Comparison of ENCODE assay signal across 26 mouse cellular contexts in the genomic region with DNA sequence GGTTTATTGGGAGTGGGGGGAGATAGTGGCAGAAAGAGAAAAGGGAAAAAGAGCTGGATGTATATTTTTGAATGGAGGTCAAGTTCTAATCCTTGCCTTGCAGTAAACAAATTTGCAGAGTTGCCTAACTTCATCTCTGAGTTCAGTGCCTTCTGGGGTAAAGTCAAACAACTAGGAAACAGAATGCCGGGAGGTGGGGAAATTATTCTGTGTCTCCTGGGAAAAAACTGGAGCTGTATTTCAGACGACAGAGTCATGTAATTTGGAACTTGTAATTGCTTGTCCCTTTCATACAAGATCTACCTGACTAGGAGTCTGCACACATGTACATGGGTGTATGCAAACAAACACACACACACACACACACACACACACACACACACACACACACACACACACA.
DNase-seq lines count a peak whose midpoint lies in the region; ATAC-seq and TF ChIP-seq lines count a peak whose summit lies in the region.
"Had no signal": no experiment of that assay in that cellular context is flagged by ENCODE, and none has a peak within 500 bp of the region (broad histone marks: within the 10 kb centered on the region; RNA-seq: fewer than 3 reads in every experiment).

No protein-coding gene starts in this region.

- H3K4me3 ChIP-seq in heart, embryonic 12.5 days: no peak overlapping the region
- H3K4me3 ChIP-seq in kidney, adult 2 months (ENCODE audit: insufficient read depth, low read depth, low read length): no peak overlapping the region
- H3K4me3 ChIP-seq in kidney, embryonic 16.5 days (ENCODE audit: low read length): no peak overlapping the region
- H3K4me3 ChIP-seq in lung, embryonic 15.5 days: no peak overlapping the region
- H3K4me3 ChIP-seq in lung, adult 2 months (replicated peaks; ENCODE audit: extremely low read depth, low read depth, low read length): no peak overlapping the region
- H3K4me3 ChIP-seq: embryonic facial prominence, embryonic 13.5 days; forebrain, embryonic 10.5 days; forebrain, embryonic 15.5 days; hindbrain, embryonic 13.5 days; kidney, embryonic 15.5 days; stomach, embryonic 15.5 days had no signal

- peak; percentile 21 for DNase-seq in adrenal gland, postnatal 14 days
- DNase-seq in adrenal gland, postnatal 10 days: no peak
- no peak for DNase-seq in heart, postnatal 4 days
- peak; percentile 13 for DNase-seq in kidney, adult 2 months
- DNase-seq in lung, adult 2 months: no peak
- DNase-seq: cerebellum, adult 11 months; cerebellum, adult 9-10 months; cerebellum, postnatal 36 days; layer of hippocampus, postnatal 36 days; lung, postnatal 36 days; right cerebral cortex, postnatal 25 days had no signal

- no peak for TF ChIP-seq CTCF in kidney, adult 2 months (conservative IDR thresholded peaks at IDR 0.05; ENCODE audit: insufficient read depth, insufficient read length, low read depth, low read length)
- TF ChIP-seq CTCF in lung, adult 2 months (IDR thresholded peaks at IDR 0.05; ENCODE audit: insufficient read depth, low read length): no peak

- H3K4me1 ChIP-seq in heart, embryonic 12.5 days (replicated peaks): peaks cover 19% of the 10 kb centered on the region
- peaks cover 12% of the 10 kb centered on the region; the same call in 1 of the 2 replicates for H3K4me1 ChIP-seq in kidney, adult 2 months (ENCODE audit: control insufficient read depth, insufficient read depth, low read length)
- H3K4me1 ChIP-seq in kidney, embryonic 16.5 days (ENCODE audit: insufficient read depth, low read length): peaks cover 8% of the 10 kb centered on the region; the same call in 1 of the 2 replicates
- peaks cover 22% of the 10 kb centered on the region for H3K4me1 ChIP-seq in lung, embryonic 15.5 days
- H3K4me1 ChIP-seq in lung, adult 2 months (ENCODE audit: control insufficient read depth, insufficient read depth, low read length): no peaks in the 10 kb centered on the region
- H3K4me1 ChIP-seq: forebrain, embryonic 15.5 days; stomach, embryonic 15.5 days had no signal

- H3K9ac ChIP-seq in heart, embryonic 12.5 days: no peak overlapping the region
- H3K9ac ChIP-seq in kidney, embryonic 16.5 days (replicated peaks; ENCODE audit: low read length): no peak overlapping the region
- H3K9ac ChIP-seq in lung, embryonic 15.5 days: no peak overlapping the region
- H3K9ac ChIP-seq: embryonic facial prominence, embryonic 13.5 days; forebrain, embryonic 15.5 days; hindbrain, embryonic 13.5 days; kidney, embryonic 15.5 days; liver, embryonic 14.5 days; stomach, embryonic 15.5 days had no signal

- 63% methylated on average over 2 of the region's 2 CpGs for WGBS in heart, embryonic 12.5 days
- 38% methylated on average over 2 of the region's 2 CpGs for whole genome bisulfite sequencing in kidney, adult 2 months
- WGBS in kidney, embryonic 16.5 days: 33% methylated on average over 2 of the region's 2 CpGs
- WGBS in lung, embryonic 15.5 days: 49% methylated on average over 2 of the region's 2 CpGs
- WGBS in lung, adult 2 months: 40% methylated on average over 2 of the region's 2 CpGs

- no peak for ATAC-seq in heart, embryonic 12.5 days (ENCODE audit: insufficient number of reproducible peaks, low FRiP score)
- no peak for ATAC-seq in kidney, embryonic 16.5 days (ENCODE audit: low FRiP score, low TSS enrichment)
- ATAC-seq in lung, embryonic 15.5 days (ENCODE audit: borderline replicate concordance, extremely low read depth, low FRiP score, low TSS enrichment): no peak
- ATAC-seq: activated CD4-positive, CD25-positive, alpha-beta regulatory T cell, adult 4 months; intestine, embryonic 16.5 days; midbrain, embryonic 16.5 days had no signal

- H3K36me3 ChIP-seq in heart, embryonic 12.5 days: no peaks in the 10 kb centered on the region
- H3K36me3 ChIP-seq in kidney, adult 2 months (ENCODE audit: control insufficient read depth, insufficient read depth, low read length): no peaks in the 10 kb centered on the region
- H3K36me3 ChIP-seq in kidney, embryonic 16.5 days (ENCODE audit: insufficient read depth, low read length): no peaks in the 10 kb centered on the region
- no peaks in the 10 kb centered on the region for H3K36me3 ChIP-seq in lung, embryonic 15.5 days
- H3K36me3 ChIP-seq: embryonic facial prominence, embryonic 13.5 days; forebrain, embryonic 10.5 days; forebrain, embryonic 15.5 days; hindbrain, embryonic 13.5 days; kidney, embryonic 15.5 days; stomach, embryonic 15.5 days had no signal

- no peak overlapping the region for H3K4me2 ChIP-seq in heart, embryonic 12.5 days
- no peak overlapping the region for H3K4me2 ChIP-seq in kidney, embryonic 16.5 days (replicated peaks; ENCODE audit: low read depth, low read length)
- H3K4me2 ChIP-seq in lung, embryonic 15.5 days: no peak overlapping the region
- H3K4me2 ChIP-seq: embryonic facial prominence, embryonic 13.5 days; forebrain, embryonic 15.5 days; hindbrain, embryonic 13.5 days; kidney, embryonic 15.5 days; midbrain, embryonic 11.5 days; stomach, embryonic 15.5 days had no signal

- no peaks in the 10 kb centered on the region for H3K9me3 ChIP-seq in heart, embryonic 12.5 days (replicated peaks)
- no peaks in the 10 kb centered on the region; the same call in 1 of the 2 replicates for H3K9me3 ChIP-seq in kidney, embryonic 16.5 days (ENCODE audit: low read length)
- H3K9me3 ChIP-seq in lung, embryonic 15.5 days: no peaks in the 10 kb centered on the region
- H3K9me3 ChIP-seq: embryonic facial prominence, embryonic 13.5 days; forebrain, embryonic 10.5 days; forebrain, embryonic 15.5 days; hindbrain, embryonic 13.5 days; kidney, embryonic 15.5 days; stomach, embryonic 15.5 days had no signal

- no peaks in the 10 kb centered on the region for H3K27me3 ChIP-seq in heart, embryonic 12.5 days (replicated peaks)
- no peaks in the 10 kb centered on the region for H3K27me3 ChIP-seq in kidney, adult 2 months (replicated peaks; ENCODE audit: control insufficient read depth, insufficient read depth, low read length)
- H3K27me3 ChIP-seq in kidney, embryonic 16.5 days (ENCODE audit: insufficient read depth, low read length): no peaks in the 10 kb centered on the region
- H3K27me3 ChIP-seq in lung, embryonic 15.5 days: no peaks in the 10 kb centered on the region
- H3K27me3 ChIP-seq: CH12.LX; embryonic facial prominence, embryonic 13.5 days; forebrain, embryonic 15.5 days; hindbrain, embryonic 13.5 days; kidney, embryonic 15.5 days; stomach, embryonic 15.5 days had no signal

- 0 out of 2 replicates have a peak overlapping the region, but pooled peaks have one; percentile 38 for H3K27ac ChIP-seq in heart, embryonic 12.5 days (ENCODE audit: poor library complexity, severe bottlenecking)
- peak overlapping the region; percentile 56 for H3K27ac ChIP-seq in kidney, adult 2 months (ENCODE audit: insufficient read depth, low read depth, low read length)
- no peak overlapping the region for H3K27ac ChIP-seq in kidney, embryonic 16.5 days (ENCODE audit: low read length)
- peak overlapping the region; percentile 78 for H3K27ac ChIP-seq in lung, embryonic 15.5 days
- H3K27ac ChIP-seq: embryonic facial prominence, embryonic 13.5 days; forebrain, embryonic 10.5 days; forebrain, embryonic 15.5 days; hindbrain, embryonic 13.5 days; kidney, embryonic 15.5 days; liver, embryonic 14.5 days; stomach, embryonic 15.5 days had no signal

- no peak for TF ChIP-seq POLR2A in kidney, adult 2 months (IDR thresholded peaks at IDR 0.05; ENCODE audit: low read depth, low read length)
- TF ChIP-seq POLR2A in lung, adult 2 months (IDR thresholded peaks at IDR 0.05; ENCODE audit: borderline replicate concordance, extremely low read depth, low read depth, low read length): no peak

Comparison
In these comparisons a context has a peak if more than half of its experiments do, and no peak if none do; other contexts are left out.
1. DNase-seq: peak in adrenal gland, postnatal 14 days (single experiment) and kidney, adult 2 months (single experiment); none in adrenal gland, postnatal 10 days (single experiment), heart, postnatal 4 days (single experiment) and lung, adult 2 months (single experiment).